ENCODE assay signal across 14 mouse cellular contexts in genomic region chr11:108532901-108533300, GRCm38 (mm10).
"Had no signal": no experiment of that assay in that cellular context is flagged by ENCODE, and none has a peak within 500 bp of the region (broad histone marks: within the 10 kb centered on the region; RNA-seq: fewer than 3 reads in every experiment).

No protein-coding gene starts in this region.

- H3K9me3 ChIP-seq: hindbrain, embryonic 12.5 days; liver, embryonic 13.5 days; midbrain, embryonic 12.5 days had no signal

- H3K9ac ChIP-seq: hindbrain, embryonic 12.5 days; liver, embryonic 13.5 days; liver, postnatal 0 days; midbrain, embryonic 12.5 days had no signal

- H3K27ac ChIP-seq: hindbrain, embryonic 12.5 days; left cerebral cortex, adult 2 months; liver, embryonic 13.5 days; macrophage; midbrain, embryonic 12.5 days had no signal

- ATAC-seq: hindbrain, embryonic 16.5 days; inflammation-experienced regulatory T-cells, adult 6 months; intestine, postnatal 0 days; liver, postnatal 0 days had no signal

- DNase-seq: kidney, postnatal 25 days; liver; liver, embryonic 13.5 days; liver, postnatal 0 days; right cerebral cortex, postnatal 25 days; thymus, adult 18-20 months; thymus, postnatal 14 days had no signal

- H3K4me3 ChIP-seq: hindbrain, embryonic 12.5 days; left cerebral cortex, adult 2 months; liver, embryonic 13.5 days; midbrain, embryonic 12.5 days had no signal

- H3K27me3 ChIP-seq: hindbrain, embryonic 12.5 days; liver, embryonic 13.5 days; midbrain, embryonic 12.5 days had no signal

- H3K4me1 ChIP-seq: hindbrain, embryonic 12.5 days; liver, embryonic 13.5 days; midbrain, embryonic 12.5 days had no signal

- H3K4me2 ChIP-seq: hindbrain, embryonic 12.5 days; liver, embryonic 13.5 days; midbrain, embryonic 12.5 days had no signal

- H3K36me3 ChIP-seq: hindbrain, embryonic 12.5 days; liver, embryonic 13.5 days; midbrain, embryonic 12.5 days had no signal
